Mouse (Mus musculus) heart, embryonic 13.5 days (tissue): ENCODE results near the gene Olfr623. TPM values are rescaled to one million over a fixed set of nuclear protein-coding genes. Genes with fewer than 3 reads are reported as not detected.

Experiments used
- ATAC-seq: fragments of 200-750 bp; cut with Nextera tagmentation; 2 replicates; pipeline ENCODE4 v1.8.0; 2017; ENCODE audit warnings: moderate TSS enrichment; ENCODE audit not compliant: insufficient number of reproducible peaks, low FRiP score, low TSS enrichment; ENCODE audit errors: extremely low read depth
- H3K27ac ChIP-seq: fragments of 300-500 bp; sonication (generic); replicated peaks from 2 replicates; pipeline ENCODE4 v1.5.1; 2015; ENCODE audit warnings: moderate library complexity, mild to moderate bottlenecking, inconsistent platforms
- H3K27me3 ChIP-seq: fragments of 300-500 bp; sonication (generic); replicated peaks from 2 replicates; pipeline ENCODE4 v1.6.1; 2015; ENCODE audit warnings: mild to moderate bottlenecking, inconsistent platforms
- H3K36me3 ChIP-seq: fragments of 300-500 bp; sonication (generic); 2 replicates; pipeline ENCODE4 v1.6.1; 2015; ENCODE audit warnings: mild to moderate bottlenecking, inconsistent platforms
- H3K4me1 ChIP-seq: fragments of 300-500 bp; sonication (generic); 2 replicates; pipeline ENCODE4 v1.6.1; 2015; ENCODE audit warnings: inconsistent platforms
- H3K4me2 ChIP-seq: fragments of 300-500 bp; sonication (generic); 2 replicates; pipeline ENCODE4 v1.6.1; 2015; ENCODE audit warnings: inconsistent platforms, mild to moderate bottlenecking, moderate library complexity
- H3K4me3 ChIP-seq: fragments of 300-500 bp; sonication (generic); 2 replicates; pipeline ENCODE4 v1.5.1; 2015; ENCODE audit warnings: moderate library complexity, mild to moderate bottlenecking, inconsistent platforms
- H3K9ac ChIP-seq: fragments of 300-500 bp; sonication (generic); 2 replicates; pipeline ENCODE4 v1.6.1; 2015; ENCODE audit warnings: inconsistent platforms, mild to moderate bottlenecking, moderate library complexity
- H3K9me3 ChIP-seq: fragments of 300-500 bp; sonication (generic); 2 replicates; pipeline ENCODE4 v1.6.1; 2016; ENCODE audit warnings: inconsistent platforms
- WGBS: fragments of 180-500 bp; shearing (Covaris S2); methylation state at CpG from one replicate; pipeline ENCODE4 v1.1.7; 2015; ENCODE audit warnings: mixed read lengths; 5-methylcytosine and 5-hydroxymethylcytosine counted together
- polyA plus RNA-seq: library from polyadenylated mRNA; unstranded; fragments of >200 nt; fragmentation: Nextera tagmentation; extraction: Ambion mirVana; gene quantifications from 2 replicates; pipeline ENCODE4 v1.2.1, GENCODE M21; 2015

Gene Olfr623
- polyA plus RNA-seq: not detected in 2 replicates

DNA sequence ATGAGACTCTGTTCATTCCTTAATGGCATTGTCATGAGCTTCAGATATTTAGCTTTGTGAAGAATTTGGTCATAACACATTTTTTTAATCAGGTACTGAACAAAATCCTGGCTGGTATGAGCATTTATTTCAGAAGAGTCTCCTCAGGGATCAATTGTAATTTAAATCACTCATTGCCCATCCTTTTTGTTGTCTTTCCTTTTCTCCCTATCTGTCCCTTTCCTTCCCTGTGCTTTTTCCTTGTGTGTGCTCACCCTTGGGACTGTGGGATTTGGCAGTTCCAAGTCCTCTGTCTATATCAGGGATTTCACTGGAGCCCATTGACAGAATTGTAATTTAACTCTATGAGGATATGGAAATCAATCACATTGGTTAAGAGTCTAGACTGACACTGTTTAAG, at the start of gene Olfr623:
Olfr623 (minus strand) TSS at position 101 of the 400 bp plus-strand sequence.
- Histone ChIP-seq H3K36me3 (no peaks in the 10 kb centered on the region), H3K4me1 (no peaks in the 10 kb centered on the region), H3K4me3 (no peak within 1 kb of the TSS), H3K27ac (no peak within 1 kb of the TSS), H3K27me3 (no peaks in the 10 kb centered on the region), H3K9ac (no peak within 1 kb of the TSS), H3K4me2 (no peak within 1 kb of the TSS), H3K9me3 (no peaks in the 10 kb centered on the region)
- no peak for ATAC-seq

DNA sequence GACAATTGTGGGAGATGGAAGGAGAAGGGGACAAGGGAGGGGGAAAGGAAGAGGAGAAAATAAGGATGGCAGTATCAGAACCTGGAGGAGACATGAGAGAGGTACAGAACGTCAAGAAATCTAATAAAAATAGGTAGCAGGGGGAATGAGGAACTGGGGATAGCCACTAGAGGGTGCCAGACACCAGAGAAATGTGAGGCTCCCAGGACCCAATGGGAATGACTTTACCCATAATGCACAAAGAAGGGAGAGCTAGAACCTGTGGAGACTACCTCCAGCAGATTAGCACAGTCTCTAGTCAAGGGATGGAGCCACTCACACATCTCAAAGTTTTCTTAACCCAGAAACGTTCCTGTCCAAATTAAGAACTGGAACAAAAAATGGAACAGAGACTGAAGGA, 48.5 kb upstream of the Olfr623 start:
- H3K27ac ChIP-seq: no peak overlapping the region
- no peaks in the 10 kb centered on the region for H3K4me1 ChIP-seq
- H3K4me2 ChIP-seq: no peak overlapping the region
- WGBS: 26% methylated on average over 2 of the region's 2 CpGs
- H3K4me3 ChIP-seq: no peak overlapping the region
- no peaks in the 10 kb centered on the region for H3K9me3 ChIP-seq
- no peaks in the 10 kb centered on the region for H3K27me3 ChIP-seq
- H3K36me3 ChIP-seq: no peaks in the 10 kb centered on the region
- no peak for ATAC-seq
- no peak overlapping the region for H3K9ac ChIP-seq

DNA sequence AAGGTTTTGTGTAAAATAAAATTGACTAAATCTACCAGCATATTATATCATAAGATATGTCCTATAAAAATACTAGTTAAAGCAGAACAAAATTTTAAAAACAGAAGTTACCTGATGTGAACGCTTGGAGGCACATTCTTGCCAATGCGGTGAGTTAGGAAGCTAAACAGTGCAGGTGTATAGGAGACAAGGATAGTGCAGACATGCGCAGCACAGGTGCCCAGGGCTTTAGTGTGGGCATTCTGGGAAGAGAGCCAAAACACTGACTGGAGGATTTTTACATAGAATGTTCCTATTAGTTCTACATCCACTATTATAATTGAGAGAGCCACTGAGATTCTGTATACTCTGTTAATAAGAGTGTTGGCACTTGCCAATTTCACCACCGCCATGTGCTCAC, 36.0 kb upstream of the Olfr623 start:
- no peak; the same call in 1 of the 2 replicates for ATAC-seq
- no peaks in the 10 kb centered on the region for H3K9me3 ChIP-seq
- 82% methylated on average over 4 of the region's 4 CpGs for WGBS
- no peak overlapping the region for H3K27ac ChIP-seq
- H3K4me3 ChIP-seq: no peak overlapping the region
- H3K9ac ChIP-seq: no peak overlapping the region
- no peaks in the 10 kb centered on the region for H3K36me3 ChIP-seq
- no peak overlapping the region for H3K4me2 ChIP-seq
- no peaks in the 10 kb centered on the region for H3K4me1 ChIP-seq
- H3K27me3 ChIP-seq: no peaks in the 10 kb centered on the region

DNA sequence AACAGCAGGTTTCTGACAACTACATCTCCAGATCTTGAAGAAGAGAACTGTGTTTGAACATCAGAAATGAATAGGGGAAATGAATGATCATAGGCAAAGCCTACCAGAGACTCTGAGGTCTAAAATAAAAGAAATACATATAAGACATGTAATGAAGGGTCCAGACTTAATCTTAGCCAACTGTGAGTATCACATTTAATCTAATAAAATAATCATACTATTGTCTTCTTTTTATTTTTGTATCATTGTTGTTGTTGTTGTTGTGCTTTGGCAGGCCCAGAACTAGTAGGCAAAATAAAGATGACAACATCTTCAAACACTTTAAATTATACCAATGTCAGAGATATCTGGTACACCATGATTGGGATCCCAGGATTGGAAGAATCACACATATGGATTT, 18.9 kb upstream of the Olfr623 start, which contains the start of gene Olfr625-ps1:
Olfr625-ps1 (plus strand) TSS at position 301 of the 400 bp plus-strand sequence.
- no peak within 1 kb of the TSS for H3K9ac ChIP-seq
- no peak within 1 kb of the TSS for H3K4me3 ChIP-seq
- H3K36me3 ChIP-seq: no peaks in the 10 kb centered on the region
- H3K4me2 ChIP-seq: no peak within 1 kb of the TSS
- no peaks in the 10 kb centered on the region for H3K4me1 ChIP-seq
- no peak for ATAC-seq
- H3K27me3 ChIP-seq: no peaks in the 10 kb centered on the region
- no peak within 1 kb of the TSS for H3K27ac ChIP-seq
- no peaks in the 10 kb centered on the region for H3K9me3 ChIP-seq

DNA sequence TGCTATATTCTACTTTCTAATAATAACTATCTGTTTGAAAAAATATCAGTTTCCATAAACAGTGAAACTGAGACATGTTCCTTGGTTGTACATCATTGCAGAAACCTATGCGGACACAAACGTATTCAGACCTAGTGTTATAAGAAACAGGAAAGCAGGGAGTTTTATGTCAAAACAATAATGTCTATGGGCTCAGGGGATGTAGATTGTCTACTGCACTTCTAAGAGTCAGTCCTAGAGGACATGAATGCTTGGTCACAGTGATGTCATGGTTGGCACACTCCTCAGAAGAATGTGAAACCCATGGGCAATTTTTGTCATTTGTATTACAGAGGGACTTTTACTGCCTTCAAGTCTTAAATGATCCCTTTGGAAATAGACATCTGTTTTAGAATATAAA, 7.6 kb upstream of the Olfr623 start, which contains the start of gene Olfr624:
Olfr624 (minus strand) TSS at position 101 of the 400 bp plus-strand sequence.
- no peaks in the 10 kb centered on the region for H3K9me3 ChIP-seq
- no peaks in the 10 kb centered on the region for H3K36me3 ChIP-seq
- H3K4me1 ChIP-seq: no peaks in the 10 kb centered on the region
- H3K4me3 ChIP-seq: no peak within 1 kb of the TSS
- H3K4me2 ChIP-seq: no peak within 1 kb of the TSS
- H3K27me3 ChIP-seq: no peaks in the 10 kb centered on the region
- no peak within 1 kb of the TSS for H3K27ac ChIP-seq
- WGBS: 82% methylated on average over 2 of the region's 2 CpGs
- no peak for ATAC-seq
- no peak within 1 kb of the TSS for H3K9ac ChIP-seq

DNA sequence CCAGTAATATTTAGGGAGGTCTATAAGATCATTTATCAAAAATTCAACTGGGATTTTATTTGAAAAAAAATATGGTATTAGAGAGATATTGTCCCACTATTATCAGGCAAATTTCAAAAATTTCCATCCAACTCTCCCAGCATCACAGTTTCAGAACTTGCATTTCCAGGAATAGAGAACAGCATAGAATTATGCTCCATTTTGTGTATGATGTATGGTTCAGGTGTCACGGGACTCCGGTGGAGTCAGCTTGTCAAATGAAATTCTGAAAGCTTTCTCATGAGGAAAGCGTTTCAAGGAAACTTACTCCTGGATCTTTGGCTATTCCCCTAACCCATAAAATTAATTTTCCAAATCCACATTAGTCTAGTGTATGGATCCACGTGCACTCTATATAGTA, 19.4 kb downstream of the Olfr623 start:
- 83% methylated on average over 4 of the region's 4 CpGs for WGBS
- no peak overlapping the region for H3K4me3 ChIP-seq
- no peaks in the 10 kb centered on the region for H3K27me3 ChIP-seq
- H3K4me2 ChIP-seq: no peak overlapping the region
- no peak for ATAC-seq
- no peaks in the 10 kb centered on the region for H3K36me3 ChIP-seq
- no peak overlapping the region for H3K27ac ChIP-seq
- H3K9me3 ChIP-seq: no peaks in the 10 kb centered on the region
- H3K4me1 ChIP-seq: no peaks in the 10 kb centered on the region
- no peak overlapping the region for H3K9ac ChIP-seq

DNA sequence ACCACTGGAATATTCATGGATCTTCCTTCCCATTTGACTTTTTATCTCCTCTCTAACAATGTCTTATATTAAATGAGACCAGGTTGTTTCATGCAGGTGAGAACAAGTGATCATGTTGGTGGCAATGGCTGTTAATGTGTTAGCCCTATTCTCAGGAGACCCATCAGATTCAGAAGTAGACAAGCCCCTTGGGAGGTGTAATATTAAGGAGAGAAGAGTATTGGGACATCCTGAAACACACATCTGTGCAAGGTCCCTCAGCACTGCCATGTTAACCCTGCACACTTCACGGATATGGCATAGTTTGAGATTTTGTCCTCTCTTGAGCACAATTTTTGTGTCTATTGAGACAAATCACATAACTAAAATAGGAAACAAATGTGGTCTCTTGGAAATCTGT, 20.9 kb downstream of the Olfr623 start, which contains the start of gene Olfr622:
Olfr622 (minus strand) TSS at position 101 of the 400 bp plus-strand sequence.
- no peaks in the 10 kb centered on the region for H3K36me3 ChIP-seq
- H3K4me2 ChIP-seq: no peak within 1 kb of the TSS
- no peak for ATAC-seq
- no peak within 1 kb of the TSS for H3K27ac ChIP-seq
- H3K27me3 ChIP-seq: no peaks in the 10 kb centered on the region
- no peak within 1 kb of the TSS for H3K9ac ChIP-seq
- H3K4me1 ChIP-seq: no peaks in the 10 kb centered on the region
- WGBS: 65% methylated on average over 1 of the region's 1 CpGs
- no peak within 1 kb of the TSS for H3K4me3 ChIP-seq
- no peaks in the 10 kb centered on the region for H3K9me3 ChIP-seq

DNA sequence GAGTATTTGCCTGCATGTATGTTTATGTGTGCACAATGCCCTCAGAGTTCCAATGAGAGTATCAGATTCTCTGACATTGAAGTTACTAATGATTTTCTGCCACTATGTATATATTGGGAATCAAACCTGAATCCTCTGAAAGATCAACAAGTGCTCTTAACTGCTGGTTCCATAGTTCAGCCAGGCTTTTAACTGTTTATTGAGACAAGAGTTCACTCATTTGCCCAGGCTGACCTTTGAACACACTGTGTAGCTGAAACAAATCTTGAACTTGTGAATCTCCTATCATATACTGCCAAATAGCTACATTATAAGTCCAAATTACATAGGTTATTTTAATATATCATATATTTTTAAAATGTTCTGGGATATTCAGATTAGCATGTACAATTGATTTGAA, 26.7 kb downstream of the Olfr623 start:
- H3K36me3 ChIP-seq: no peaks in the 10 kb centered on the region
- no peaks in the 10 kb centered on the region for H3K27me3 ChIP-seq
- no peak overlapping the region for H3K4me3 ChIP-seq
- no peaks in the 10 kb centered on the region for H3K4me1 ChIP-seq
- no peak overlapping the region for H3K4me2 ChIP-seq
- H3K9ac ChIP-seq: no peak overlapping the region
- no peak for ATAC-seq
- no peak overlapping the region for H3K27ac ChIP-seq
- H3K9me3 ChIP-seq: no peaks in the 10 kb centered on the region

DNA sequence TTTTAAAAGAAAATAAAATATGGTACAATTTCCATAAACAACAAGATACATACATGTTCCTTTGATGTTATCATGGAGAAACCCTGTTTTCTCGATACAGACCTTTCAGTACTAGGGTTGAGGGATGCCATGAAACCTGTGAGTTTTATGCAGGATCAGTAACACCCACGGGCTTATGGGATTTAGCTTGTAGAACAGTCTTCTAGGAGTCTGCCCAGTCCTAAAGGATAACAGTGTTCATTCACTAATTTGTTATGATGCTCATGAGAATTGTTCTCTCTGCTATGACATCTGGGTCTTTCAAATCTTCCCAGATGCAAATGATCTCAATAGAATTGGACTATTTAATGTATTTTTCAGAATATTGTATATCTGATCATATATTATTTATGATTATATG, 51.1 kb downstream of the Olfr623 start, which contains the start of gene Olfr620:
Olfr620 (minus strand) TSS at position 101 of the 400 bp plus-strand sequence.
- no peaks in the 10 kb centered on the region for H3K9me3 ChIP-seq
- WGBS: 61% methylated on average over 2 of the region's 2 CpGs
- no peaks in the 10 kb centered on the region for H3K27me3 ChIP-seq
- no peak within 1 kb of the TSS for H3K27ac ChIP-seq
- H3K4me3 ChIP-seq: no peak within 1 kb of the TSS
- ATAC-seq: no peak
- H3K9ac ChIP-seq: no peak within 1 kb of the TSS
- H3K4me2 ChIP-seq: no peak within 1 kb of the TSS
- H3K36me3 ChIP-seq: no peaks in the 10 kb centered on the region
- no peaks in the 10 kb centered on the region for H3K4me1 ChIP-seq

Other genes with a start within 250 kb of the Olfr623 start
- gene Usp17lc, start 248.6 kb downstream of the Olfr623 start, polyA plus RNA-seq: not detected in 2 replicates
- not detected in 2 replicates for gene Olfr605, start 218.3 kb downstream of the Olfr623 start, polyA plus RNA-seq
- gene Olfr606, start 214.7 kb downstream of the Olfr623 start, polyA plus RNA-seq: not detected in 2 replicates
- gene Olfr607, start 199.5 kb downstream of the Olfr623 start, polyA plus RNA-seq: 0.17 and 0.21 TPM in 2 replicates
- 0.16 and 0.19 TPM in 2 replicates for gene Olfr608, start 193.8 kb downstream of the Olfr623 start, polyA plus RNA-seq
- not detected in 2 replicates for gene Olfr609, start 165.6 kb downstream of the Olfr623 start, polyA plus RNA-seq
- gene Olfr610, start 151.6 kb downstream of the Olfr623 start, polyA plus RNA-seq: not detected in 2 replicates
- gene Olfr611, start 142.9 kb downstream of the Olfr623 start, polyA plus RNA-seq: not detected in 2 replicates
- gene Olfr612, start 121.0 kb downstream of the Olfr623 start, polyA plus RNA-seq: not detected in 2 replicates
- not detected in 2 replicates for gene Olfr613, start 115.6 kb downstream of the Olfr623 start, polyA plus RNA-seq
- gene Olfr615, start 107.6 kb downstream of the Olfr623 start, polyA plus RNA-seq: not detected in 2 replicates
- gene Olfr616, start 94.6 kb downstream of the Olfr623 start, polyA plus RNA-seq: not detected in 2 replicates
- not detected in 2 replicates for gene Olfr617, start 90.6 kb downstream of the Olfr623 start, polyA plus RNA-seq
- gene Olfr618, start 73.6 kb downstream of the Olfr623 start, polyA plus RNA-seq: not detected in 2 replicates
- not detected in 2 replicates for gene Olfr619, start 63.1 kb downstream of the Olfr623 start, polyA plus RNA-seq
- not detected in 2 replicates for gene Olfr620, start 51.2 kb downstream of the Olfr623 start, polyA plus RNA-seq
- not detected in 2 replicates for gene Olfr622, start 21.0 kb downstream of the Olfr623 start, polyA plus RNA-seq
- 0.03 TPM in 1 of 2 replicates, not detected in the other for gene Olfr624, start 7.5 kb upstream of the Olfr623 start, polyA plus RNA-seq
- gene Olfr625-ps1, start 19.0 kb upstream of the Olfr623 start, polyA plus RNA-seq: not detected in 2 replicates
- gene Olfr243, start 51.0 kb upstream of the Olfr623 start, polyA plus RNA-seq: not detected in 2 replicates
- gene Olfr628, start 66.7 kb upstream of the Olfr623 start, polyA plus RNA-seq: not detected in 2 replicates
- gene Olfr629, start 81.2 kb upstream of the Olfr623 start, polyA plus RNA-seq: not detected in 2 replicates
- not detected in 2 replicates for gene Olfr630, start 93.6 kb upstream of the Olfr623 start, polyA plus RNA-seq
- not detected in 2 replicates for gene Olfr69, start 107.9 kb upstream of the Olfr623 start, polyA plus RNA-seq
- not detected in 2 replicates for gene Olfr68, start 116.0 kb upstream of the Olfr623 start, polyA plus RNA-seq
- gene Olfr67, start 128.1 kb upstream of the Olfr623 start, polyA plus RNA-seq: not detected in 2 replicates
- 7,919 and 10,944 TPM in 2 replicates for gene Hbb-bt, start 150.3 kb upstream of the Olfr623 start, polyA plus RNA-seq
- gene Hbb-bs, start 164.4 kb upstream of the Olfr623 start, polyA plus RNA-seq: 15,930 and 21,711 TPM in 2 replicates
- not detected in 2 replicates for gene Hbb-bh2, start 176.8 kb upstream of the Olfr623 start, polyA plus RNA-seq
- gene Hbb-bh1, start 179.5 kb upstream of the Olfr623 start, polyA plus RNA-seq: 230 and 536 TPM in 2 replicates
- gene Hbb-y, start 189.5 kb upstream of the Olfr623 start, polyA plus RNA-seq: 25,617 and 43,684 TPM in 2 replicates
- not detected in 2 replicates for gene Olfr66, start 222.6 kb upstream of the Olfr623 start, polyA plus RNA-seq
- gene Olfr64, start 230.8 kb upstream of the Olfr623 start, polyA plus RNA-seq: not detected in 2 replicates
- not detected in 2 replicates for gene Olfr65, start 239.8 kb upstream of the Olfr623 start, polyA plus RNA-seq